Mouse (Mus musculus) stomach, embryonic 15.5 days (tissue): ENCODE data around the gene Bzw1. TPM values are rescaled to one million over a fixed set of nuclear protein-coding genes. Genes with fewer than 3 reads are reported as not detected.
"Not testable (repeated sequence)": the region's sequence is repeated elsewhere in the genome, so short reads cannot be mapped to it uniquely, and the experiment has no call there.

Experiments used
- ATAC-seq: fragments of 200-750 bp; cut with Nextera tagmentation; 2 replicates; pipeline ENCODE4 v1.8.0; 2017; ENCODE audit warnings: low read depth, moderate number of reproducible peaks, moderate TSS enrichment; ENCODE audit not compliant: insufficient read depth, low FRiP score
- H3K27ac ChIP-seq: fragments of 300-500 bp; sonication (generic); 2 replicates; pipeline ENCODE4 v1.5.1; 2015; ENCODE audit warnings: mild to moderate bottlenecking, inconsistent platforms
- H3K27me3 ChIP-seq: fragments of 300-500 bp; sonication (generic); replicated peaks from 2 replicates; pipeline ENCODE4 v1.6.1; 2015; ENCODE audit warnings: inconsistent platforms
- H3K36me3 ChIP-seq: fragments of 300-500 bp; sonication (generic); 2 replicates; pipeline ENCODE4 v1.6.1; 2015; ENCODE audit warnings: inconsistent platforms
- H3K4me1 ChIP-seq: fragments of 300-500 bp; sonication (generic); 2 replicates; pipeline ENCODE4 v1.6.1; 2015; ENCODE audit warnings: inconsistent platforms
- H3K4me2 ChIP-seq: fragments of 300-500 bp; sonication (generic); 2 replicates; pipeline ENCODE4 v1.6.1; 2015; ENCODE audit warnings: mild to moderate bottlenecking, inconsistent platforms
- H3K4me3 ChIP-seq: fragments of 300-500 bp; sonication (generic); replicated peaks from 2 replicates; pipeline ENCODE4 v1.5.1; 2015; ENCODE audit warnings: inconsistent platforms
- H3K9ac ChIP-seq: fragments of 300-500 bp; sonication (generic); 2 replicates; pipeline ENCODE4 v1.6.1; 2015; ENCODE audit warnings: inconsistent platforms
- H3K9me3 ChIP-seq: fragments of 300-500 bp; sonication (generic); 2 replicates; pipeline ENCODE4 v1.6.1; 2016; ENCODE audit warnings: inconsistent platforms
- WGBS: fragments of 180-500 bp; shearing (Covaris S2); methylation state at CpG from one replicate; pipeline ENCODE4 v1.1.7; 2015; 5-methylcytosine and 5-hydroxymethylcytosine counted together
- polyA plus RNA-seq: library from polyadenylated mRNA; unstranded; fragments of >200 nt; fragmentation: Nextera tagmentation; extraction: Ambion mirVana; gene quantifications from 2 replicates; pipeline ENCODE4 v1.2.1, GENCODE M21; 2015

Gene Bzw1
- polyA plus RNA-seq, 1 experiment from 2014 or later = 293 TPM

GRCm38 (mm10) chr1:58369716-58370115, 23.0 kb upstream of the Bzw1 start:
- no peak overlapping the region for H3K27ac ChIP-seq
- H3K36me3 ChIP-seq = no peaks in the 10 kb centered on the region
- H3K9me3 ChIP-seq = no peaks in the 10 kb centered on the region
- no peak for ATAC-seq
- H3K9ac ChIP-seq = no peak overlapping the region
- 75% methylated on average over 2 of the region's 2 CpGs for WGBS
- H3K27me3 ChIP-seq = no peaks in the 10 kb centered on the region
- H3K4me3 ChIP-seq = no peak overlapping the region
- no peaks in the 10 kb centered on the region for H3K4me1 ChIP-seq
- no peak overlapping the region for H3K4me2 ChIP-seq

DNA sequence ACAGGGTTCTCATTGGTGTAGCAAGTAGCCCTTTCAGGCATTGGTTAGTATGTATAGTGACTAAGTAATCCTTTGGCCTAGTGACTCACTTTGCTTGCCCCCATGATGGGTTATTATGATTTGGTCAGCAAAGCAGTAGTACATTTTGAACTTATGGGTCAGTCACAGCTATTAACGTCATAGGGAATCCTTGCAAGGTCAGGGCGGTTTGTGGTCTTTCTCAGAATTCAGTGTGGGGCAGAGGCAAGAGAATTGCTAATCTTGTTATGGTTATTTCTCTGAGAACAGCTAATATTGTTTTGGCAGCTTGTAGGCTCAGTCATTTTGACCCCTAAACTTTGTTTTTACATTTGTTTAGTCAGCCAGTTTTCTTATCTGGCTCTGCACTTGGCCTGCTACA, 18.4 kb upstream of the Bzw1 start:
- not testable (repeated sequence) for H3K9me3 ChIP-seq, H3K4me2 ChIP-seq, H3K4me3 ChIP-seq, H3K27ac ChIP-seq, H3K4me1 ChIP-seq, ATAC-seq, H3K9ac ChIP-seq, H3K27me3 ChIP-seq, H3K36me3 ChIP-seq
- WGBS = 73% methylated on average over 2 of the region's 2 CpGs

DNA sequence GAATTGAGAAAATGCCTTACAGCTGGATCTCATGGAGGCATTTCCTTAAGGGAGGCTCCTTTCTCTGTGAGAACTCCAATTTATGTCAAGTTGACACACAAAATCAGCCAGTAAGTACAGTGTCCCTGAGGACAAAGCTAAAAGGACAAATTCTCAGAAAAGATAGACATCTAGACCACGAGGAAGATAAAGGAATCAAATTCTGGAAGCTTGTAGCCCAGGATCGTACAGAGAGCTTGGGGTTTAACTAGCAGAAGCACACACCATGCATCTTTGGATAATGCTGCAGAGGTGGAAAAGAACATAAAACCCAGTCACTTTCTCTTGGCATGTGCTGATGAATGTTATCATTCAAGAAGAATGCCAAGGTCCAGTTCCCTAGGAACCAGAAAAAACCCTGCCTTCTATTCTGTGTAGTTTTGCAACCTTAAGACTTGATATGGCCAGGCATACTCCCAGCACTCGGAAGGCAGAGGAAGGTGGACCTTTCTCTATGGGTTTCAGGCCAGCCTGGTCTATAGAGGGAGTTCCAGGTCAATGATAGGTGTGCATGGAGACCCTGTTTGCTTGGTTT, 17.0 kb upstream of the Bzw1 start:
- no peak for ATAC-seq
- Histone ChIP-seq H3K4me1 (no peaks in the 10 kb centered on the region), H3K27ac (no peak overlapping the region), H3K27me3 (no peaks in the 10 kb centered on the region), H3K9me3 (no peaks in the 10 kb centered on the region), H3K4me3 (no peak overlapping the region), H3K4me2 (no peak overlapping the region), H3K9ac (no peak overlapping the region), H3K36me3 (no peaks in the 10 kb centered on the region)
- WGBS = 74% methylated on average over 3 of the region's 3 CpGs

- Histone ChIP-seq H3K9me3 (no peaks in the 10 kb centered on the region), H3K9ac (no peak overlapping the region), H3K4me2 (no peak overlapping the region), H3K36me3 (no peaks in the 10 kb centered on the region), H3K4me3 (no peak overlapping the region), H3K4me1 (no peaks in the 10 kb centered on the region), H3K27me3 (no peaks in the 10 kb centered on the region), H3K27ac (no peak overlapping the region)
- no peak for ATAC-seq
- 73% methylated on average over 5 of the region's 5 CpGs for WGBS
Observed at GRCm38 (mm10) chr1:58382586-58383281, 10.0 kb upstream of the Bzw1 start.

GRCm38 (mm10) chr1:58391421-58392267, 1.1 kb upstream of the Bzw1 start:
- 43% methylated on average over 19 of the region's 19 CpGs for WGBS
- Histone ChIP-seq H3K4me2 (peak overlapping the region; percentile 61), H3K9ac (peak overlapping the region; percentile 97; the same call in 1 of the 2 replicates), H3K9me3 (no peaks in the 10 kb centered on the region), H3K27me3 (no peaks in the 10 kb centered on the region), H3K4me1 (no peaks in the 10 kb centered on the region; the same call in 1 of the 2 replicates), H3K4me3 (peak overlapping the region; percentile 95), H3K27ac (peak overlapping the region; percentile 98), H3K36me3 (peaks cover 18% of the 10 kb centered on the region)
- ATAC-seq = no peak

DNA sequence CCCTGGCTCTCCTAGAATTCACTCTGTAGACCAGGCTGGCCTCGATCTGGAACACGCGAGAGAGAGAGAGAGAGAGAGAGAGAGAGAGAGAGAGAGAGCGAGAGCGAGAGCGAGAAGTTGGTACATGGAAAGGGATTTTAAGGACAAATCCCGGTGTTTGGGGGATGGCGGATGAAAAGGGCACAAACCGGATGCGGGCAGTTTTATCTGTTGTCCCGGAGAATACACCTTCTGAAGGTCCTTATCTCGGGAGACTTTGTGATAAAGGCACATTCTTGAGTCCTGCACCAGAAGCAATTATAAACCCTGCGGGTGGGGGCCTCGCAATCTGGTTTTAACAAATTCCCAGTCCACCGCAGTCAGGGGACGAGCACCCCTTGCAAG, 438 bp upstream of the Bzw1 start:
- Histone ChIP-seq H3K4me3 (peak overlapping the region; percentile 95), H3K27ac (peak overlapping the region; percentile 98), H3K4me1 (no peaks in the 10 kb centered on the region; the same call in 1 of the 2 replicates), H3K27me3 (no peaks in the 10 kb centered on the region), H3K9me3 (no peaks in the 10 kb centered on the region), H3K36me3 (peaks cover 23% of the 10 kb centered on the region), H3K9ac (peak overlapping the region; percentile 97), H3K4me2 (peak overlapping the region; percentile 61)
- no peak for ATAC-seq
- 0% methylated on average over 16 of the region's 16 CpGs for WGBS

- H3K4me3 ChIP-seq = peak overlapping the region; percentile 95
- under 1% methylated on average over 72 of the region's 90 CpGs for WGBS
- H3K27ac ChIP-seq = peak overlapping the region; percentile 98
- no peaks in the 10 kb centered on the region for H3K27me3 ChIP-seq
- no peaks in the 10 kb centered on the region for H3K9me3 ChIP-seq
- H3K36me3 ChIP-seq = peaks cover 34% of the 10 kb centered on the region
- peak; percentile 42 for ATAC-seq
- peak overlapping the region; percentile 61 for H3K4me2 ChIP-seq
- H3K9ac ChIP-seq = peak overlapping the region; percentile 97
- no peaks in the 10 kb centered on the region; the same call in 1 of the 2 replicates for H3K4me1 ChIP-seq
Observed at GRCm38 (mm10) chr1:58393284-58394195, 842 bp downstream of the Bzw1 start.

DNA sequence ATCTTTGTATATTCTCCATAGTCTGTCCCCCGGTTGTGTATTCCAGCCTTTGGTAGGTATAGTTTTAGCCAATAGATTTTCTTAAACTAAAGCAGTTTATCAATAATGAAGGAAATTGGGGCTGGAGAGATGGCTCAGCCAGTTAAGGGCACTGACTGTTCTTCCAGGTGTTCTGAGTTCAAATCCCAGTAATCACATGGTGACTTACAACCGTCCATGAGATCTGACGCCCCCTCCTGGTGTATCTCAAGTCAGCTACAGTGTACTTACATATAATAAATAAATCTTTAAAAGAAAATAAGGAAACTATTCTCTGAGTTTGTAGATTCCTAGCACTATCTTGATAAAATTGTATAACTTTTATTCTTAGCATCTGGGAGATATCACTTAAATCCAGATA, 2.6 kb downstream of the Bzw1 start:
- no peak overlapping the region for H3K4me2 ChIP-seq
- 91% methylated on average over 3 of the region's 3 CpGs for WGBS
- no peak for ATAC-seq

GRCm38 (mm10) chr1:58396179-58396578, 3.5 kb downstream of the Bzw1 start:
- Histone ChIP-seq H3K27me3 (no peaks in the 10 kb centered on the region), H3K36me3 (peaks cover 50% of the 10 kb centered on the region), H3K9me3 (no peaks in the 10 kb centered on the region), H3K9ac (no peak overlapping the region), H3K4me2 (no peak overlapping the region), H3K4me3 (no peak overlapping the region), H3K4me1 (no peaks in the 10 kb centered on the region; the same call in 1 of the 2 replicates), H3K27ac (no peak overlapping the region)
- WGBS = 88% methylated on average over 1 of the region's 1 CpGs
- no peak for ATAC-seq

More for the DNA sequence above, 2.6 kb downstream of the Bzw1 start:
- no peak overlapping the region for H3K9ac ChIP-seq
- H3K9me3 ChIP-seq = no peaks in the 10 kb centered on the region
- no peak overlapping the region for H3K27ac ChIP-seq
- peaks cover 42% of the 10 kb centered on the region for H3K36me3 ChIP-seq
- no peak overlapping the region for H3K4me3 ChIP-seq
- no peaks in the 10 kb centered on the region; the same call in 1 of the 2 replicates for H3K4me1 ChIP-seq
- H3K27me3 ChIP-seq = no peaks in the 10 kb centered on the region

GRCm38 (mm10) chr1:58397731-58398130, 5.0 kb downstream of the Bzw1 start:
- Histone ChIP-seq H3K9me3 (no peaks in the 10 kb centered on the region), H3K27me3 (no peaks in the 10 kb centered on the region), H3K4me3 (no peak overlapping the region), H3K27ac (no peak overlapping the region), H3K4me2 (no peak overlapping the region), H3K36me3 (peaks cover 62% of the 10 kb centered on the region), H3K9ac (no peak overlapping the region), H3K4me1 (no peaks in the 10 kb centered on the region)
- ATAC-seq = no peak
- 95% methylated on average over 6 of the region's 6 CpGs for WGBS

GRCm38 (mm10) chr1:58401396-58401795, 8.7 kb downstream of the Bzw1 start:
- WGBS = 86% methylated on average over 6 of the region's 6 CpGs
- Histone ChIP-seq H3K27me3 (no peaks in the 10 kb centered on the region), H3K9ac (no peak overlapping the region), H3K4me1 (no peaks in the 10 kb centered on the region), H3K4me3 (no peak overlapping the region), H3K4me2 (no peak overlapping the region), H3K36me3 (peaks cover 61% of the 10 kb centered on the region), H3K27ac (no peak overlapping the region), H3K9me3 (no peaks in the 10 kb centered on the region)
- no peak for ATAC-seq
